Mouse (Mus musculus) neural tube, embryonic 11.5 days (tissue): ENCODE measurements around the gene Kcnn1. TPM values are rescaled to one million over a fixed set of nuclear protein-coding genes. Genes with fewer than 3 reads are reported as not detected.
A peak's percentile ranks its signal among the peaks of the same experiment; 100 is the strongest.

ENCODE experiments used
- ATAC-seq: fragments of 200-750 bp; cut with Nextera tagmentation; 2 replicates; pipeline ENCODE4 v1.8.0; 2017; ENCODE audit warnings: moderate number of reproducible peaks, mild to moderate bottlenecking, moderate TSS enrichment, moderate library complexity; ENCODE audit not compliant: insufficient read depth, low FRiP score, low TSS enrichment
- DNase-seq: peaks from one replicate; pipeline ENCODE4 v3.0.0-alpha.2; 2015; ENCODE audit warnings: low spot score
- H3K27ac ChIP-seq: fragments of 300-500 bp; sonication (generic); 2 replicates; pipeline ENCODE4 v1.5.1; 2014; ENCODE audit warnings: low read depth, mild to moderate bottlenecking, low read length
- H3K27me3 ChIP-seq: fragments of 300-500 bp; sonication (generic); 2 replicates; pipeline ENCODE4 v1.6.1; 2014; ENCODE audit warnings: mild to moderate bottlenecking, low read length, mixed read lengths; ENCODE audit not compliant: control insufficient read depth, insufficient read depth
- H3K36me3 ChIP-seq: fragments of 300-500 bp; sonication (generic); 2 replicates; pipeline ENCODE4 v1.6.1; 2014; ENCODE audit warnings: mild to moderate bottlenecking, low read length, moderate library complexity, mixed read lengths; ENCODE audit not compliant: control insufficient read depth, insufficient read depth
- H3K4me1 ChIP-seq: fragments of 300-500 bp; sonication (generic); 2 replicates; pipeline ENCODE4 v1.6.1; 2014; ENCODE audit warnings: low read length, mixed read lengths; ENCODE audit not compliant: control insufficient read depth, insufficient read depth
- H3K4me2 ChIP-seq: fragments of 300-500 bp; sonication (generic); 2 replicates; pipeline ENCODE4 v1.6.1; 2014; ENCODE audit warnings: low read depth, mild to moderate bottlenecking, moderate library complexity
- H3K4me3 ChIP-seq: fragments of 300-500 bp; sonication (generic); 2 replicates; pipeline ENCODE4 v1.5.1; 2014; ENCODE audit warnings: low read depth, low read length
- H3K9ac ChIP-seq: fragments of 300-500 bp; sonication (generic); 2 replicates; pipeline ENCODE4 v1.6.1; 2014; ENCODE audit warnings: mild to moderate bottlenecking, low read length
- H3K9me3 ChIP-seq: fragments of 300-500 bp; sonication (generic); 2 replicates; pipeline ENCODE4 v1.6.1; 2016; ENCODE audit warnings: low read length; ENCODE audit not compliant: control insufficient read depth
- WGBS: fragments of 180-500 bp; shearing (Covaris S2); extraction: QIAGEN DNeasy Blood & Tissue Kit; methylation state at CpG from one replicate; pipeline ENCODE4 v1.1.7; 2014; 5-methylcytosine and 5-hydroxymethylcytosine counted together
- polyA plus RNA-seq: library from polyadenylated mRNA; unstranded; fragments of >200 nt; fragmentation: Nextera tagmentation; extraction: Ambion mirVana; gene quantifications from 2 replicates; pipeline ENCODE4 v1.2.1, GENCODE M21; 2014

Kcnn1 gene
- 14.0 and 14.1 TPM in 2 replicates for polyA plus RNA-seq

DNA sequence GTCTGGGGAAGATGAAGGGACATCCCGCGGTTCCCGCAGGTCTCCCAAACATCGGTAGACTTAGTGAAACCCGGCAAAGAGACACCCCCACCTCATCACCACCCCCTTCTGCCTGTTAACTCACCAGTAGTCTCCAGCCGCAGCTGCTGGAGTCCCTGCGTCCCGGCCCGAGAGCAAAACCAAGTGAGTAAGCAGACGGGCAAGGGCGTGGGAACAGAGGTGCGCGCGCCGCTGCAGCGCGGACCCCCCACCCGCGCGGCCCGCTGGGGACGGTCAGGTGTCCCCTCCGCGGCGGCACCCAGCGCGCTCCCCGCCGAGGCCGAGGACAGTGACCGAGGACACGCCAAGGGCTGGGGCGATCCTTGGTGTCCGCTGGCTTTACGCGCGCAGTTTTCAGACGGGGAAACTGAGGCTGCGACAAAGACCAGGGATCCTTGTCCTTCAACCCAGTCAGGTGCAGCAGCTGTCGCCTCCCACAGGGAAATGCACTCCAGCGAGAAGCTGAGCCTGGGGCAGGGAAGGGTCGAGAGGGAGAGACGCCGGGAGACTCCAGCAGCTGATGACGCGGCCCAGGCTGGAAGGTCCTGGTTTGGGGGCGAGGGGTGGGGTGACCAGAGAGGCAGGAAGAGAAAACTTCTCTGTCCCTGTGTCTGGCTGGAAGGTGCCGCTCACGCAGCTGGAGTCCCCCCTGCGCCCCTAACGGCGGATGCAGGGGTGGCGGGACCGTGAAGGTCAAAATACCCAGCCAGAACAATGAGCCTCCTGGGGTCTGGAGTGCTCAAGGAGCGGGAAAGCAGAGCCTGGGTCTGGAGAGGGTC, at the start of gene Kcnn1:
Gene Kcnn1, minus strand, starts transcription at position 435 of the 818 bp plus-strand sequence.
- peak; percentile 69 for DNase-seq
- Histone ChIP-seq H3K27me3 (peaks cover 17% of the 10 kb centered on the region), H3K4me1 (peaks cover 33% of the 10 kb centered on the region), H3K4me2 (peak within 1 kb of the TSS; percentile 96), H3K36me3 (peaks cover 4% of the 10 kb centered on the region; the same call in 1 of the 2 replicates), H3K27ac (peak within 1 kb of the TSS; percentile 83), H3K4me3 (peak within 1 kb of the TSS; percentile 56), H3K9me3 (no peaks in the 10 kb centered on the region), H3K9ac (peak within 1 kb of the TSS; percentile 58)
- WGBS: under 1% methylated on average over 55 of the region's 55 CpGs
- ATAC-seq: no peak; the same call in 1 of the 2 replicates

DNA sequence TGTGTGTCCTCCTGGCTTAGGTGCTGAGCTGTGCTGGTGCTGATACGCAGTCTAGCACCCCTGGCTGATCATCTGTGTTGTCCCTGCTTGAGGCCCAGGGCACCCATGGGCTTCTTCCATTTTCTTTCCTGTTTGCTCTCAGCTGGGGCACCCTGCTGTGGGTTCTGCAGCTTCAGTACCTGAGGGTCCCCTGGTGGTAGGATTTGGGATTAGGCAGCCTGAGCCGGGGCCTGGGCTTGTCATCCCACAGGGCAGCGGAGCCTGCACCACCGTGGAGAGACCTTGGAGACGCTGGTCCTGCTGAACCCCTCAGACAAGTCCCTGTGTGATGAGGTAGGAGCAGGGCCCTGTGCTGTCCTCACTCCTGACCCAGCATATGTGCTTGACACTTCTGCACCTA, 48.5 kb upstream of the Kcnn1 start:
- Histone ChIP-seq H3K4me2 (no peak overlapping the region), H3K27me3 (no peaks in the 10 kb centered on the region), H3K36me3 (peaks cover 38% of the 10 kb centered on the region), H3K27ac (no peak overlapping the region), H3K4me1 (peaks cover 5% of the 10 kb centered on the region), H3K9ac (no peak overlapping the region), H3K9me3 (no peaks in the 10 kb centered on the region), H3K4me3 (no peak overlapping the region)
- ATAC-seq: no peak
- no peak for DNase-seq
- WGBS: 82% methylated on average over 5 of the region's 5 CpGs

- WGBS: 91% methylated on average over 2 of the region's 2 CpGs
- no peak overlapping the region for H3K27ac ChIP-seq
- H3K36me3 ChIP-seq: peaks cover 6% of the 10 kb centered on the region; the same call in 1 of the 2 replicates
- no peak overlapping the region for H3K4me2 ChIP-seq
- H3K9me3 ChIP-seq: no peaks in the 10 kb centered on the region
- DNase-seq (no peak), ATAC-seq (no peak)
- peaks cover 11% of the 10 kb centered on the region for H3K4me1 ChIP-seq
- H3K4me3 ChIP-seq: no peak overlapping the region
- H3K9ac ChIP-seq: no peak overlapping the region
- H3K27me3 ChIP-seq: no peaks in the 10 kb centered on the region
Measured at GRCm38 (mm10) chr8:70907518-70907917, 44.5 kb upstream of the Kcnn1 start.

GRCm38 (mm10) chr8:70905831-70906736, 43.0 kb upstream of the Kcnn1 start, which contains the start of gene Map1s:
TSS of gene Map1s (plus strand) at chr8:70905932.
- WGBS: 0% methylated on average over 58 of the region's 86 CpGs
- Histone ChIP-seq H3K9ac (peak within 1 kb of the TSS; percentile 90), H3K36me3 (no peaks in the 10 kb centered on the region), H3K4me3 (peak within 1 kb of the TSS; percentile 91), H3K27me3 (no peaks in the 10 kb centered on the region), H3K27ac (peak within 1 kb of the TSS; percentile 79), H3K9me3 (no peaks in the 10 kb centered on the region), H3K4me2 (peak within 1 kb of the TSS; percentile 97), H3K4me1 (peaks cover 11% of the 10 kb centered on the region)
- peak; percentile 91 for ATAC-seq
- peak; percentile 95 for DNase-seq

- Histone ChIP-seq H3K36me3 (no peaks in the 10 kb centered on the region), H3K27me3 (no peaks in the 10 kb centered on the region), H3K4me3 (peak overlapping the region; percentile 91), H3K27ac (no peak overlapping the region; the same call in 1 of the 2 replicates), H3K4me1 (peaks cover 11% of the 10 kb centered on the region), H3K9me3 (no peaks in the 10 kb centered on the region), H3K4me2 (peak overlapping the region; percentile 97), H3K9ac (peak overlapping the region; percentile 90)
- DNase-seq (peak; percentile 25), ATAC-seq (peak; percentile 22)
- 20% methylated on average over 8 of the region's 8 CpGs for WGBS
Measured at GRCm38 (mm10) chr8:70905463-70905830, 42.4 kb upstream of the Kcnn1 start.

DNA sequence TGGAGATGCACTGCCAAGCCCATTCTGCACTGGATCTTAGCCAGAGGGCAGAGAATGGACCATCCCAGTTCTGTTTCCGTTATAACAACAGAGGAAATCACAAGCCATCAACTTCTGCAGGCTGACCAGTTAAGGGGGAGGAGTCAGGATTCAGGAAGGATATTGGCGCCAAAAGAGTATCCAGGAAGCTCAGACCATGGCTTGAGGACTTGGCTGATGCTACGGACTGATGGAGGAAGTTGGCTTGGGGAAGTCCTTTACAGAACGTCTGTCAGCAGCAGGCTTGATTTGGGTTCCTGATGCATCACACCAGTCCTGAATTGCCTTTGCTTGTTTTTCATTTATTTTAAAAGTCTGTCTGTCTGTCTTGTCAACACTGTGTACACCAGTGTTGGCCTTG, 41.5 kb upstream of the Kcnn1 start:
- H3K36me3 ChIP-seq: no peaks in the 10 kb centered on the region
- H3K4me3 ChIP-seq: no peak overlapping the region
- no peak for DNase-seq
- no peak for ATAC-seq
- H3K4me2 ChIP-seq: no peak overlapping the region
- no peaks in the 10 kb centered on the region for H3K27me3 ChIP-seq
- H3K27ac ChIP-seq: no peak overlapping the region
- WGBS: 63% methylated on average over 4 of the region's 4 CpGs
- H3K4me1 ChIP-seq: peaks cover 11% of the 10 kb centered on the region
- H3K9ac ChIP-seq: no peak overlapping the region
- no peaks in the 10 kb centered on the region for H3K9me3 ChIP-seq

- no peak for ATAC-seq
Measured at GRCm38 (mm10) chr8:70903582-70903981, 40.5 kb upstream of the Kcnn1 start.

DNA sequence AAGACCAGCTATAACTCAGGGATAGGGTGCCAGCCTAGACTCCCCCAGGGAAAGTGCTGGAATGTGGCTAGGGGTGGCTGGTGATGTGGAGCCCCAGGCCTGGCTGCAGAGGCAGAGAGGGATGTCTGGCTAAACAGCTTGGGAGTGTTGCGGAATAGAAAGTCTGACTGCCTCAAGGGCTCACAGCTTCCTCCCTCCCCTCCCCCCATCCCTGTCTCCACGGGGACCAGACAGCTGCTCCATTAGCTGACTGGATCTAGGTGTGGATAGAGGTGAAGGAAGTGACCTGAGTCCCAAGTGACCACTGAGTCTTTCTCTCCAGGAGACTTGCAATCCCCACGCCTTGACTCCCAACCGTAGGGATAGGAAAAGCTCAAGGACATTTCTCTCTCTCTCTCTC, 40.1 kb upstream of the Kcnn1 start:
- no peaks in the 10 kb centered on the region for H3K9me3 ChIP-seq
- DNase-seq: no peak
- H3K4me2 ChIP-seq: no peak overlapping the region
- H3K4me1 ChIP-seq: peaks cover 11% of the 10 kb centered on the region
- H3K9ac ChIP-seq: peak overlapping the region; percentile 26; the same call in 1 of the 2 replicates
- no peaks in the 10 kb centered on the region for H3K27me3 ChIP-seq
- H3K36me3 ChIP-seq: no peaks in the 10 kb centered on the region
- no peak overlapping the region for H3K4me3 ChIP-seq
- H3K27ac ChIP-seq: no peak overlapping the region
- WGBS: 53% methylated on average over 4 of the region's 4 CpGs
- ATAC-seq: no peak

More at GRCm38 (mm10) chr8:70903582-70903981, 40.5 kb upstream of the Kcnn1 start:
- no peak for DNase-seq
- no peaks in the 10 kb centered on the region for H3K36me3 ChIP-seq
- no peaks in the 10 kb centered on the region for H3K27me3 ChIP-seq
- no peak overlapping the region for H3K4me3 ChIP-seq
- H3K4me2 ChIP-seq: no peak overlapping the region
- no peaks in the 10 kb centered on the region for H3K9me3 ChIP-seq
- H3K9ac ChIP-seq: no peak overlapping the region
- peaks cover 11% of the 10 kb centered on the region for H3K4me1 ChIP-seq
- no peak overlapping the region for H3K27ac ChIP-seq
